Mouse (Mus musculus): ENCODE measurements around the gene Gm17018. TPM values are rescaled to one million over a fixed set of nuclear protein-coding genes. Genes with fewer than 3 reads are reported as not detected.

Gm17018 gene
- polyA plus RNA-seq, 1 experiment = 21.2 TPM

- Histone ChIP-seq H3K27ac (ENCODE audit: control insufficient read depth, insufficient read depth, low read depth, low read length) (no peak overlapping the region), H3K4me1 (ENCODE audit: control insufficient read depth, insufficient read depth, low read length) (peaks cover 8% of the 10 kb centered on the region), H3K4me3 (ENCODE audit: control insufficient read depth, low read depth, low read length) (no peak overlapping the region), H3K27me3 (ENCODE audit: control insufficient read depth, insufficient read depth, low read length) (no peaks in the 10 kb centered on the region), H3K36me3 (ENCODE audit: control insufficient read depth, insufficient read depth, low read length) (peaks cover 2% of the 10 kb centered on the region; the same call in 1 of the 2 replicates)
- TF ChIP-seq POLR2A (IDR thresholded peaks at IDR 0.05; ENCODE audit: control insufficient read depth, low read depth, low read length) (no peak), CTCF (IDR thresholded peaks at IDR 0.05; ENCODE audit: control insufficient read depth, insufficient read depth, insufficient replicate concordance, low read depth, low read length) (no peak)
Measured at GRCm38 (mm10) chr19:45549128-45549915, 11.1 kb upstream of the Gm17018 start.

DNA sequence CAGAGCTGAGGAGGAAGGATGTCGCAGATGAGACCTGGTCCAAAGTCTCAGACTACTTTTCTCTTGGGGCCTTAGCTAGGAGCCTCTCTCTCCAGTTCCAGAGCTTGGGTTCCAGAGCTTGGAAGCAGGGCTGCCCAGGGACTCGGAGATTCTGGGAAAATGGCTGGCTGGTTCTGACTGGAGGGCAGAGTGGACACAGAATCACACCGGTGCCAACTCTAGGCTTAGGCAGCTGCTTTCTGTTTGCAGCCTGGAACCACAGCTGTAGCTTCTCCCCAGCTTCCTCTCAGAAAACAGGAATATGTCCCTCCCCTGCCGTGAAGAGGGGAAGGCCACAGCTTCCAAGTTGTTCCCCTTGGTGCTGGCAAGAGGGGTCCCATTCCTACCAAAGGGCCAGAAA is 10.5 kb upstream of the Gm17018 start:
- no peak for TF ChIP-seq POLR2A (IDR thresholded peaks at IDR 0.05; ENCODE audit: control insufficient read depth, low read depth, low read length)
- no peak for TF ChIP-seq CTCF (IDR thresholded peaks at IDR 0.05; ENCODE audit: control insufficient read depth, insufficient read depth, insufficient replicate concordance, low read depth, low read length)
- Histone ChIP-seq H3K4me1 (ENCODE audit: control insufficient read depth, insufficient read depth, low read length) (peaks cover 6% of the 10 kb centered on the region), H3K36me3 (ENCODE audit: control insufficient read depth, insufficient read depth, low read length) (peaks cover 3% of the 10 kb centered on the region; the same call in 1 of the 2 replicates), H3K27me3 (ENCODE audit: control insufficient read depth, insufficient read depth, low read length) (no peaks in the 10 kb centered on the region), H3K4me3 (ENCODE audit: control insufficient read depth, low read depth, low read length) (no peak overlapping the region), H3K27ac (ENCODE audit: control insufficient read depth, insufficient read depth, low read depth, low read length) (no peak overlapping the region)

- H3K27ac ChIP-seq (ENCODE audit: control insufficient read depth, insufficient read depth, low read depth, low read length) = no peak overlapping the region
Measured at GRCm38 (mm10) chr19:45552187-45552586, 8.2 kb upstream of the Gm17018 start.

DNA sequence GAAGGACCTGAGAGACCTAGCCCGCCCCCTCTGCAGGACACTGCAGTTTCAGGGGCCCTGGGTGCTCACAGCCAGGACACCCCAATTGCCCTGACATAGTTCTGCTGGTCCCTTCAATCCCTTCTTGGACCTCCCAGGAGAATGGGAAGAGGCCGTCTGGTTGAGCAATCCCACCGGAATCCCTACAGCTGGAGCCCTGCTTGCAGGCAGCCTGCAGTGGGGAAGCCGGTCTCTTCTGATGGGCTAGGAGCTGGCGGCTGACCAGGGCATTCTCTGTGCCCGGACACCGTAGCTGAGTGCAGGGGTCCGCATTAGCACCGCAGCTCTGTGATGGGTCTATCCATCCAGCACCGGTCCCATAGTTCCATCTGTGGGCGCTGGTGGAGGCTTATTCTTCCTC is 6.3 kb upstream of the Gm17018 start:
- Histone ChIP-seq H3K27ac (ENCODE audit: control insufficient read depth, insufficient read depth, low read depth, low read length) (no peak overlapping the region), H3K4me1 (ENCODE audit: control insufficient read depth, insufficient read depth, low read length) (no peaks in the 10 kb centered on the region), H3K27me3 (ENCODE audit: control insufficient read depth, insufficient read depth, low read length) (no peaks in the 10 kb centered on the region), H3K36me3 (ENCODE audit: control insufficient read depth, insufficient read depth, low read length) (peaks cover 5% of the 10 kb centered on the region), H3K4me3 (ENCODE audit: control insufficient read depth, low read depth, low read length) (no peak overlapping the region)
- TF ChIP-seq CTCF (IDR thresholded peaks at IDR 0.05; ENCODE audit: control insufficient read depth, insufficient read depth, insufficient replicate concordance, low read depth, low read length) (no peak), POLR2A (IDR thresholded peaks at IDR 0.05; ENCODE audit: control insufficient read depth, low read depth, low read length) (no peak)

More at GRCm38 (mm10) chr19:45552187-45552586, 8.2 kb upstream of the Gm17018 start:
- H3K4me1 ChIP-seq (ENCODE audit: control insufficient read depth, insufficient read depth, low read length) = no peaks in the 10 kb centered on the region
- no peak overlapping the region for H3K4me3 ChIP-seq (ENCODE audit: control insufficient read depth, low read depth, low read length)
- H3K27me3 ChIP-seq (ENCODE audit: control insufficient read depth, insufficient read depth, low read length) = no peaks in the 10 kb centered on the region
- peaks cover 3% of the 10 kb centered on the region; the same call in 1 of the 2 replicates for H3K36me3 ChIP-seq (ENCODE audit: control insufficient read depth, insufficient read depth, low read length)
- TF ChIP-seq CTCF (IDR thresholded peaks at IDR 0.05; ENCODE audit: control insufficient read depth, insufficient read depth, insufficient replicate concordance, low read depth, low read length) (no peak), POLR2A (IDR thresholded peaks at IDR 0.05; ENCODE audit: control insufficient read depth, low read depth, low read length) (no peak)

DNA sequence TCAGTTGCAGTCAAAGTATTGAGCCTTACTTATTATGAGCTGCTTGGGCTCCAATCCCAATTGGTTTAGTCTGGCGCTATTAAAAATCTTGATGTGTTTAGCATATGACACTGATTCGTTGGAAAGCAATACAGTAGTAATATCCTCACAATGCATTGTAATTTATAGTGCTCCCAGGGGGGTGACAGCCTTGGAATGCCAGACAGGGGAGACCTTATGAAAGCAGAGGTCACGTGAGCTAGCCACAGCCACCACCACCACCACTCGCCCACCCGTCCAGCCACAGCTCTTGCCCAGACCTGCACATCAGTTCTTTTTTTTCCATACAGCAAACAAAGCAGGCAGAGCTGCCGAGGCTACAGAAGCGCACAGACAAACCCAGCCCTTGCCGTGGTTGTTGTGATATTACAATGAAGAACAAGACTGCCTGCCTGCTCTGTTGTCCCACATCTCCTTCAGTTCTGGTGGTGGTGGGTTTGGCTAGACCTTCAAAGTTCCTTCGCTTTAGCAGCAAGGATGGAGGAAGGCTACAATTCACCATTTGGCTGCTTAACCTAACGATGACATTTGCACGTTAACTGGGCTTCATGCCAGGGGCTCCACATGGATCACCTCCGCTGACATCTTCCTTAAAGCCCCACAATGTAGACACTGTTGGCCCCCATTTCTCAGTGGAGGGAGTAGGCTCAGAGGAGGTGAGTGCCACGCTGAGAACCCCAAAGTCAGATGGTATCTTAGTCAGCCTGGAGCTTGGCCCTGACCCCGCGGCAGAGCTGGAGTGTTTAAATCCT is 5.7 kb downstream of the Gm17018 start:
- no peak for TF ChIP-seq POLR2A (IDR thresholded peaks at IDR 0.05; ENCODE audit: control insufficient read depth, low read depth, low read length)
- no peak for TF ChIP-seq CTCF (IDR thresholded peaks at IDR 0.05; ENCODE audit: control insufficient read depth, insufficient read depth, insufficient replicate concordance, low read depth, low read length)
- no peak overlapping the region for H3K27ac ChIP-seq (ENCODE audit: control insufficient read depth, insufficient read depth, low read depth, low read length)

DNA sequence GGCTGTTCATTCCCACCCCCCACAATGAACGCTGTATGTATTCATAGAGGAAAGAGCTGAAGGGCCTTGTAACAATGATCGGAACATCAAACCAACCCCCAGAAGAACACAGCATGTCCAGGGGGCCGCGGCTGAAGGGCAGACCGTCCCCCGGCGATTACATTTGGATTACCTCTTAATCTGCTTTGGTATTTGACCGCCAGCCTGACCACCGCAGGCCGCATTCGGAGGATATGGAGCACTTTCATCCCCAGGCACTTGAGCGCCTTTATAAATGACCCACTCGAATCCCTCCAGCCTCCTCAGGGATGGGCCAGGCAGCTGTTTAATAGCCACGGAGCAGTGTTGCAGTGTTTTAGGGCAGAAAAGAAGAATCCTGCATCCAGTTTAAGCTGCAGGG is 7.0 kb downstream of the Gm17018 start:
- H3K27me3 ChIP-seq (ENCODE audit: control insufficient read depth, insufficient read depth, low read length) = no peaks in the 10 kb centered on the region
- TF ChIP-seq CTCF (IDR thresholded peaks at IDR 0.05; ENCODE audit: control insufficient read depth, insufficient read depth, insufficient replicate concordance, low read depth, low read length) = no peak
- TF ChIP-seq POLR2A (IDR thresholded peaks at IDR 0.05; ENCODE audit: control insufficient read depth, low read depth, low read length) = no peak
- no peaks in the 10 kb centered on the region for H3K4me1 ChIP-seq (ENCODE audit: control insufficient read depth, insufficient read depth, low read length)
- H3K27ac ChIP-seq (ENCODE audit: control insufficient read depth, insufficient read depth, low read depth, low read length) = no peak overlapping the region
- no peaks in the 10 kb centered on the region for H3K36me3 ChIP-seq (ENCODE audit: control insufficient read depth, insufficient read depth, low read length)
- no peak overlapping the region for H3K4me3 ChIP-seq (ENCODE audit: control insufficient read depth, low read depth, low read length)

More for the DNA sequence above, 5.7 kb downstream of the Gm17018 start:
- Histone ChIP-seq H3K36me3 (ENCODE audit: control insufficient read depth, insufficient read depth, low read length) (no peaks in the 10 kb centered on the region), H3K4me1 (ENCODE audit: control insufficient read depth, insufficient read depth, low read length) (no peaks in the 10 kb centered on the region), H3K27me3 (ENCODE audit: control insufficient read depth, insufficient read depth, low read length) (no peaks in the 10 kb centered on the region), H3K4me3 (ENCODE audit: control insufficient read depth, low read depth, low read length) (no peak overlapping the region)

DNA sequence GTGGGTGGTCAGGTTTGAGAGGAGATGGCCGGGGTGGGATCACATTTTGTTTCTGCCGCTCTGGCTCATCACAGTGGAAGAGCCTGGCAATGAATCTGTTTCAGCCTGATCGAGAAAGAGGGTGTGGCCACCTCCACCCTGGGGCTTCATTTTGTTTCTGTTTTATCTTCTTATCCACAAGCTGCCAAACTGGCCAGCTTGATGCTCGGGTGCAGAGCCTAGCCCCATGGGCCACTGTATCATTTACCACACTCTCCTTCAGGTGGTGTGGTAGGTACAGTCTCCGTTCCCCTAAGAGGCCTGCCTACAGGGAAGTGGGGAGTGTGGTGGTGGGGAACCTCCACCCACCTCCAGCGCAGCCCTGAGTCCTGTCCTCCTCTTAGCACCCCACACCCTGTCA is 12.6 kb downstream of the Gm17018 start:
- Histone ChIP-seq H3K27ac (ENCODE audit: control insufficient read depth, insufficient read depth, low read depth, low read length) (no peak overlapping the region), H3K27me3 (ENCODE audit: control insufficient read depth, insufficient read depth, low read length) (no peaks in the 10 kb centered on the region), H3K4me1 (ENCODE audit: control insufficient read depth, insufficient read depth, low read length) (no peaks in the 10 kb centered on the region), H3K36me3 (ENCODE audit: control insufficient read depth, insufficient read depth, low read length) (0 out of 2 replicates have a peak, but pooled peaks cover 2% of the 10 kb centered on the region), H3K4me3 (ENCODE audit: control insufficient read depth, low read depth, low read length) (no peak overlapping the region)
- TF ChIP-seq CTCF (IDR thresholded peaks at IDR 0.05; ENCODE audit: control insufficient read depth, insufficient read depth, insufficient replicate concordance, low read depth, low read length) = no peak
- no peak for TF ChIP-seq POLR2A (IDR thresholded peaks at IDR 0.05; ENCODE audit: control insufficient read depth, low read depth, low read length)

Data from testis, adult 2 months (tissue).